Mouse (Mus musculus) heart, embryonic 14.5 days (tissue): ENCODE measurements around the gene Sycn. TPM values are rescaled to one million over a fixed set of nuclear protein-coding genes. Genes with fewer than 3 reads are reported as not detected.
"Not testable (repeated sequence)": the region's sequence is repeated elsewhere in the genome, so short reads cannot be mapped to it uniquely, and the experiment has no call there.

Experiments
- ATAC-seq: fragments of 200-750 bp; cut with Nextera tagmentation; 2 replicates; pipeline ENCODE4 v1.8.0; 2017; ENCODE audit warnings: low read depth, moderate TSS enrichment; ENCODE audit not compliant: insufficient number of reproducible peaks, insufficient read depth, low FRiP score
- H3K27ac ChIP-seq, 2 experiments: fragments of 200-500 bp in 1 of 2; fragments of 300-500 bp in 1 of 2; sonication (generic) in 1 of 2; replicated peaks in 1 of 2; 2 replicates each; pipeline ENCODE4 v1.5.1; 2012 to 2014; ENCODE audit warnings: low read depth in 2 of 2, low read length in 2 of 2, control low read depth in 1 of 2, mild to moderate bottlenecking in 1 of 2, mixed read lengths in 1 of 2; ENCODE audit not compliant: control insufficient read depth in 1 of 2, insufficient read depth in 1 of 2
- H3K27me3 ChIP-seq: fragments of 300-500 bp; sonication (generic); 2 replicates; pipeline ENCODE4 v1.6.1; 2014; ENCODE audit warnings: mild to moderate bottlenecking, low read length, control low read depth; ENCODE audit not compliant: control insufficient read depth, insufficient read depth
- H3K36me3 ChIP-seq: fragments of 300-500 bp; sonication (generic); 2 replicates; pipeline ENCODE4 v1.6.1; 2014; ENCODE audit warnings: mild to moderate bottlenecking, control low read depth, low read length, mixed read lengths; ENCODE audit not compliant: control insufficient read depth, insufficient read depth
- H3K4me1 ChIP-seq, 2 experiments: fragments of 200-500 bp in 1 of 2; fragments of 300-500 bp in 1 of 2; sonication (generic) in 1 of 2; 2 replicates each; pipeline ENCODE4 v1.6.1; 2012 to 2014; ENCODE audit warnings: low read length in 2 of 2, control low read depth in 1 of 2, mixed read lengths in 1 of 2; ENCODE audit not compliant: control insufficient read depth in 2 of 2, insufficient read depth in 2 of 2
- H3K4me2 ChIP-seq: fragments of 300-500 bp; sonication (generic); 2 replicates; pipeline ENCODE4 v1.6.1; 2014; ENCODE audit warnings: mild to moderate bottlenecking, low read length
- H3K4me3 ChIP-seq, 2 experiments: fragments of 200-500 bp in 1 of 2; fragments of 300-500 bp in 1 of 2; sonication (generic) in 1 of 2; 2 replicates each; pipeline ENCODE4 v1.5.1; 2012 to 2014; ENCODE audit warnings: low read length in 2 of 2, mild to moderate bottlenecking in 2 of 2, control low read depth in 1 of 2, low read depth in 1 of 2, moderate library complexity in 1 of 2; ENCODE audit not compliant: control insufficient read depth in 1 of 2, insufficient read depth in 1 of 2
- H3K9ac ChIP-seq: fragments of 300-500 bp; sonication (generic); 2 replicates; pipeline ENCODE4 v1.6.1; 2014; ENCODE audit warnings: mild to moderate bottlenecking, low read length
- H3K9me3 ChIP-seq: fragments of 300-500 bp; sonication (generic); 2 replicates; pipeline ENCODE4 v1.6.1; 2016; ENCODE audit warnings: low read length, control low read depth; ENCODE audit not compliant: control insufficient read depth
- WGBS: fragments of 180-500 bp; shearing (Covaris S2); extraction: QIAGEN DNeasy Blood & Tissue Kit; methylation state at CpG from one replicate; pipeline ENCODE4 v1.1.7; 2014; 5-methylcytosine and 5-hydroxymethylcytosine counted together
- polyA plus RNA-seq: library from polyadenylated mRNA; unstranded; fragments of >200 nt; fragmentation: Nextera tagmentation; extraction: Ambion mirVana; gene quantifications from 2 replicates; pipeline ENCODE4 v1.2.1, GENCODE M21; 2014

Gene Sycn
- polyA plus RNA-seq, 1 experiment from 2014 or later = not detected

GRCm38 (mm10) chr7:28522536-28522935 lies 18.1 kb upstream of the Sycn start, which contains the start of gene Ifnl3:
Ifnl3 (plus strand) TSS chr7:28522836.
- H3K4me2 ChIP-seq, H3K4me1 ChIP-seq, H3K9me3 ChIP-seq, H3K36me3 ChIP-seq, H3K27ac ChIP-seq, H3K4me3 ChIP-seq, ATAC-seq, H3K27me3 ChIP-seq, H3K9ac ChIP-seq: not testable (repeated sequence)
- WGBS = 55% methylated on average over 5 of the region's 6 CpGs

GRCm38 (mm10) chr7:28527922-28528719 lies 12.6 kb upstream of the Sycn start:
- no peak overlapping the region for H3K4me2 ChIP-seq
- WGBS = 6% methylated on average over 19 of the region's 19 CpGs
- H3K4me1 ChIP-seq = 0 out of 4 replicates have a peak, but pooled peaks cover 0 to 2% of the 10 kb centered on the region in 2 experiments
- no peak overlapping the region for H3K27ac ChIP-seq
- no peak overlapping the region for H3K4me3 ChIP-seq
- H3K27me3 ChIP-seq = no peaks in the 10 kb centered on the region
- no peaks in the 10 kb centered on the region for H3K9me3 ChIP-seq
- H3K9ac ChIP-seq = no peak overlapping the region
- ATAC-seq = 0 out of 2 replicates have a peak, but pooled peaks have one; percentile 17
- H3K36me3 ChIP-seq = no peaks in the 10 kb centered on the region

GRCm38 (mm10) chr7:28532005-28532404 lies 8.7 kb upstream of the Sycn start:
- Histone ChIP-seq H3K4me3 (no peak overlapping the region), H3K27me3 (no peaks in the 10 kb centered on the region), H3K4me1 (0 out of 4 replicates have a peak, but pooled peaks cover 2 to 3% of the 10 kb centered on the region in 2 experiments), H3K4me2 (no peak overlapping the region), H3K27ac (no peak overlapping the region), H3K9me3 (no peaks in the 10 kb centered on the region), H3K36me3 (no peaks in the 10 kb centered on the region), H3K9ac (no peak overlapping the region)
- 65% methylated on average over 8 of the region's 8 CpGs for WGBS
- no peak for ATAC-seq

DNA sequence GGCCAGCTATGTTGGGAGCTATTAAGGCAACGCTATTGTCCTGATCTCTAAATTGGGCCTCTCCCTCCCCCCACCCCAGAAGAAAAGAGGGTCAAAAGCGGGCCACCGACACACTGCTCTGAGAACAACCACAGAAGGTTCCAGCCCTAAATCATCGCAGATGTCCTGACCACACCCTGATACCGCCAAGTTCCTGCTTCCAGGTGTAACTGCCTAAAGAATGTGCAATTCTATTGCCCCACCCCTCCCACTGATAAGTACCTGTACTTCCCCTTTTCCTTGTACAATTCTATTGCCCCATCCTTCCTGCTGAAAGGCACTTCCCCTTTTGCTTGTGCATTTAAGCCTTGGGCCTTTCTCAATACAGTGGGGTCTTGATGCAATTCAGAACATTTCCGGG lies 1.8 kb upstream of the Sycn start:
- not testable (repeated sequence) for H3K36me3 ChIP-seq, H3K4me3 ChIP-seq, H3K4me2 ChIP-seq, H3K4me1 ChIP-seq, H3K9ac ChIP-seq, ATAC-seq, H3K9me3 ChIP-seq, H3K27ac ChIP-seq
- peaks cover 11% of the 10 kb centered on the region; the same call in 1 of the 2 replicates for H3K27me3 ChIP-seq
- 81% methylated on average over 6 of the region's 6 CpGs for WGBS

GRCm38 (mm10) chr7:28544051-28544601 lies 3.4 kb downstream of the Sycn start:
- H3K27me3 ChIP-seq = peaks cover 54% of the 10 kb centered on the region
- H3K4me1 ChIP-seq = peaks cover 0 to 5% of the 10 kb centered on the region in 2 experiments; a peak in 2 of 4 replicates
- WGBS = 10% methylated on average over 22 of the region's 27 CpGs
- H3K27ac ChIP-seq = no peak overlapping the region
- H3K9me3 ChIP-seq = no peaks in the 10 kb centered on the region
- no peak overlapping the region for H3K9ac ChIP-seq
- peak overlapping the region in 1 of 2 experiments; percentile 16; a peak in 1 of 4 replicates for H3K4me3 ChIP-seq
- no peak for ATAC-seq
- peak overlapping the region; percentile 47 for H3K4me2 ChIP-seq
- H3K36me3 ChIP-seq = no peaks in the 10 kb centered on the region

DNA sequence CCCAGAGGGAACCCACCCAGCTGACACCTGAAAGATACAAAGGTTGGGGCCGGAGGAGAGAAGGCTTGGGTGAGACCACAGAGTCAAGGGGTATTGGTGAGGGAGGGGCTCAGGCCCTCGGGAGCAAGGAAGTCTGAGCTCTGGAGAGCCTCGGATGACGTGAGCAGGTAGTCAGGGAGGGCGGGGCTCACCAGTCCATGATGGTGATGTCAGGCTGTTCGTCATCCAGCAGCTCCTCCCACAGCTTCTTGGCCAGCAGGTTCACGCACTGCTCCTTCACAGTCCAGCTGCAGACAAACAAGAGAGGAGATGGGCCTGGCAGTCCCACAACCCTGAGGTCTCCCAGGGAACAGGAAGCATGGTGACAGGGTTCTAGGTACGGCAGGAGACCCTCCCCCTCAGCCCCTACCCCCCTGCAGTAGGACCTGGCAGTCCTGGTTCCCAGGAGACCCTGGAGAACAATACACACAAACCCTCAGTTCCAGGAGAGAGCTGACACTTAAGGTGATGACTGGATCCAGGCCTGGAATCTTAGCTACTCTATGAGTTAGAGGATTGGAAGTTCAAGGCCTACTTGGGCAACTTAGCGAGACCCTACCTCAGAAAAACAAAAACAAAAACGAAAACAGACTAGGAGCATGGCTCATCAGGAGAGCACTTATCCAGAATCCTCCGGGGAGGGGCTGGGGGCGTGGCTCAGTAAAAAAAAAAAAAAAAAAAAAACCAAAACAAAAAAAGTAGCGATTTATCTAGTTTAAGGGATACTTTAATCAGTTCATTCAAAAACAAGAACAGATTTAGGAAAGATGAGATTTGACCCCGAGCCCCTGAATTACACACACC lies 4.6 kb downstream of the Sycn start:
- Histone ChIP-seq H3K9me3 (no peaks in the 10 kb centered on the region), H3K4me3 (no peak overlapping the region), H3K4me2 (no peak overlapping the region), H3K36me3 (no peaks in the 10 kb centered on the region), H3K4me1 (peaks cover 0 to 5% of the 10 kb centered on the region in 2 experiments; a peak in 2 of 4 replicates), H3K27me3 (peaks cover 54% of the 10 kb centered on the region), H3K9ac (no peak overlapping the region), H3K27ac (no peak overlapping the region)
- 27% methylated on average over 14 of the region's 14 CpGs for WGBS
- no peak for ATAC-seq

DNA sequence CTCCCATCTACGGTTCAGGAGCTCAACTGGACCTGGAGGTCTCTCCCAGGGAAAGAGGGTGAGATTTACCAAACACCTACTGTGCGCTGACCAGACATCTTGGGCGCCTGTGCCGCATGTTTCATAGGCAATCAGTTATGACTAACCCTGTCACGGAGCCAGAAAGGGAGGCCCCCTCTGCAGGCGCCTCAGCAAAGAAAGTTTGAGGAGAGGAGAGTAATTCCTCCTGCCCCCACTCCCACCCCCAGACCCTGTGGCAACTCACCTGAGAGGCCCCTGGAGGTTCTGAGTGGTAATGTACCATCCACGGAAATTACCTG lies 5.2 kb downstream of the Sycn start:
- H3K36me3 ChIP-seq = no peaks in the 10 kb centered on the region
- no peak overlapping the region for H3K9ac ChIP-seq
- H3K27ac ChIP-seq = no peak overlapping the region
- ATAC-seq = no peak
- no peak overlapping the region for H3K4me2 ChIP-seq
- H3K4me1 ChIP-seq = peaks cover 0 to 5% of the 10 kb centered on the region in 2 experiments; a peak in 2 of 4 replicates
- no peaks in the 10 kb centered on the region for H3K9me3 ChIP-seq
- WGBS = 38% methylated on average over 7 of the region's 7 CpGs
- H3K27me3 ChIP-seq = peaks cover 54% of the 10 kb centered on the region
- no peak overlapping the region for H3K4me3 ChIP-seq
